Mouse (Mus musculus): ENCODE results near the gene Rab11a.

DNA sequence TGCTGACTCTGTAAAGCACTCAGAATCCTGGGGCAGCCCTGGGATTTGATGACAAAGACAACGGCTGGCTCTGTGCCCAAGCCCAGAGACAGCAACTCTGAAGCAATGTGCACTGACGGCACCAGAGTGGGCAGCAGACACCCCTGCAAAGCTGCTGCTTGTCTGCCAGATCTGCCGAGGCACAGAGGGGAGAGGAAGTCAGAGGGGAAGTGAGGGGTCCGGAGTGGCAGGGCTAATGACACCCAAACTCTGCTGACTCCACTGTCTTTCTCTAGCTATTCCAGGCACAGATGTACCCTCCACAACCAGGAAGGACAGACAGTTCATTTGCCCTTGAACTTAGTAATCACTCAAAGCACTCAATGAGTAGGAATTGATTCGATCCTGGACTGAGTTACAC is 33.7 kb upstream of the Rab11a start:
- TF ChIP-seq EP300 (optimal IDR thresholded peaks at IDR 0.05) (no peak), CTCF (IDR thresholded peaks at IDR 0.05; ENCODE audit: low read depth) (no peak)
